Mouse (Mus musculus) bone marrow, adult 2 months (tissue): ENCODE measurements around the gene Cops4. TPM values are rescaled to one million over a fixed set of nuclear protein-coding genes. Genes with fewer than 3 reads are reported as not detected.

Experiments used
- H3K27ac ChIP-seq: fragments of 200-500 bp; 2 replicates; pipeline ENCODE4 v1.5.1; 2012; ENCODE audit warnings: low read depth, mild to moderate bottlenecking, control low read depth, inconsistent platforms, low read length; ENCODE audit not compliant: control insufficient read depth, poor library complexity, insufficient read depth
- H3K4me1 ChIP-seq: fragments of 200-500 bp; 2 replicates; pipeline ENCODE4 v1.6.1; 2011; ENCODE audit warnings: low read length; ENCODE audit not compliant: control insufficient read depth, insufficient read depth
- H3K4me3 ChIP-seq: fragments of 200-500 bp; replicated peaks from 2 replicates; pipeline ENCODE3; 2011; ENCODE audit warnings: mild to moderate bottlenecking, low read depth, low read length, control low read depth; ENCODE audit not compliant: control insufficient read depth
- CTCF ChIP-seq: fragments of 200-500 bp; IDR thresholded peaks from 2 replicates; pipeline ENCODE4 v1.5.1; 2011; ENCODE audit warnings: low read length, control low read depth; ENCODE audit not compliant: control insufficient read depth, insufficient read depth
- POLR2A ChIP-seq: fragments of 200-500 bp; IDR thresholded peaks from 2 replicates; pipeline ENCODE4 v1.6.1; 2011; ENCODE audit warnings: low read depth, mild to moderate bottlenecking, control low read depth, low read length, borderline replicate concordance; ENCODE audit not compliant: control insufficient read depth
- WGBS: fragments of 180-500 bp; shearing (Covaris S2); methylation state at CpG from one replicate; pipeline ENCODE4 v1.1.7; 2018; 5-methylcytosine and 5-hydroxymethylcytosine counted together
- polyA plus RNA-seq: library from polyadenylated mRNA; stranded (reverse); fragments of >200 nt; gene quantifications from 2 replicates; pipeline ENCODE4 v1.2.4, GENCODE M21; 2011; ENCODE audit warnings: low replicate concordance; ENCODE audit not compliant: missing spikeins, insufficient read depth, insufficient read length

Gene Cops4
- polyA plus RNA-seq, 1 experiment, result 45.5 TPM

DNA sequence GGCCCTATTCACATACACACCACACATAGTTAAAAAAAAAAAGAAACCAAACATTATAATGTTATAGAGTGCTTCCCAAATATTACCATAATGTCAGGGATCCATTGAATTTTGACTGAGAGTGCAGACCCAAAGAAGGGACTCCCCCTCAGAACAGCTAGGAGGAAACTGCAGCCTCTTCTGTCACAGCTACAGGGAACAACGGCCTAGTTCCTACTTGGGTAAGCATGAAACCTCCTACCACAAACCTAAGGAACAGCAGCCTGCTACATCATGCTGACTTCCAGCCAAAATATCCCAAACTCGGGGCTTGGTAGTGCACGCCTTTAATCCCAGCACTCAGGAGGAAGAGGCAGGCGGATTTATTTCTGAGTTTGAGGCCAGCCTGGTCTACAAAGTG, 31.2 kb downstream of the Cops4 start:
- H3K4me1 ChIP-seq, result no peaks in the 10 kb centered on the region
- WGBS, result 66% methylated on average over 4 of the region's 4 CpGs
- no peak for TF ChIP-seq CTCF
- TF ChIP-seq POLR2A, result no peak
- no peak overlapping the region for H3K27ac ChIP-seq
- no peak overlapping the region for H3K4me3 ChIP-seq

- Histone ChIP-seq H3K4me3 (no peak overlapping the region), H3K27ac (no peak overlapping the region), H3K4me1 (no peaks in the 10 kb centered on the region)
- TF ChIP-seq POLR2A (no peak), CTCF (no peak)
- 77% methylated on average over 1 of the region's 1 CpGs for whole genome bisulfite sequencing
These were observed 32.0 kb downstream of the Cops4 start for GRCm38 (mm10) chr5:100550151-100550550.

DNA sequence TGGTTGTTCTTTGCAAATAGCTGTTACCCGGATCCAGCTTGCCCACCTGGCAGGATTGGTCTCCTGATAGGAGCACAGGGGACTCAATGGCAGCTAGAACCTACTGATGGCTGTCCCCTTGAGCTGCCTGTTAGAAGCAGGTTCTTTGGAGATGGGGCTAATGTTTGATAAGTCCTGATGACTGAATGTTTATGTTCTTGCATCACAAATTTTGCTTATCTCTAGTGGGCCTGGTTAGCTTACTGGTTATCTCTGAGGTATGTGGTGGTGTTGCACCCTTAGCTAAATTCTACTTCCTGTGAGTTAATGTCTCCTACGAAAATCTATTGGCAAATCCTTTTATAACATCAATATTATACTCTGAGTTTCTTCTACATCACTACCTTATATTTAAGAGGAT, 33.8 kb downstream of the Cops4 start:
- H3K4me3 ChIP-seq, result no peak overlapping the region
- H3K27ac ChIP-seq, result no peak overlapping the region
- H3K4me1 ChIP-seq, result no peaks in the 10 kb centered on the region; the same call in 1 of the 2 replicates
- no peak for TF ChIP-seq POLR2A
- TF ChIP-seq CTCF, result no peak
- 49% methylated on average over 2 of the region's 2 CpGs for WGBS

GRCm38 (mm10) chr5:100553426-100553825, 35.3 kb downstream of the Cops4 start:
- no peak overlapping the region for H3K27ac ChIP-seq
- no peaks in the 10 kb centered on the region; the same call in none of the 2 replicates for H3K4me1 ChIP-seq
- WGBS, result 64% methylated on average over 8 of the region's 8 CpGs
- TF ChIP-seq CTCF, result no peak
- H3K4me3 ChIP-seq, result no peak overlapping the region

DNA sequence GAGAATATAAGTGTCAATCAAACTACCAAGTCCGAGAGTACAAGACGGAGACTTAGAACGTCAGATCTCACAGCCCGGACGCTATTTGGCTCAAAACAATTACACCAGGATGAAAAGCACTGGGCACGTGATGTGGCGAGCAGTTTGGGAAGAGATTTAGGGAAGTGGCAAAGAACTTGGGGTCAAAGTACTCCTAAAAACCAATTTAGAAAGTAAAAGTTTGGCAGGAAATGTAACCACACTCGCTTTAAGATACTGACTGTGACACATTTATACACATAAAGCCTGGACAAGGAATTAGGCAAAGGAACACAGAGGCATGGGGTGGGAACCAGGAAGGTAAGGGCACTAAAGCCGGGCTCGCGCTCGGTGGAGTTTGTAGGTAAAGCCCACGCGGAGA, 38.9 kb downstream of the Cops4 start:
- TF ChIP-seq CTCF (no peak), POLR2A (no peak)
- no peak overlapping the region for H3K4me3 ChIP-seq
- no peaks in the 10 kb centered on the region; the same call in none of the 2 replicates for H3K4me1 ChIP-seq
- H3K27ac ChIP-seq, result peak overlapping the region; percentile 52
- 51% methylated on average over 14 of the region's 14 CpGs for WGBS

GRCm38 (mm10) chr5:100557537-100557936, 39.4 kb downstream of the Cops4 start:
- 41% methylated on average over 9 of the region's 9 CpGs for WGBS
- TF ChIP-seq CTCF (no peak), POLR2A (no peak)
- H3K4me3 ChIP-seq, result no peak overlapping the region
- H3K27ac ChIP-seq, result no peak overlapping the region
- no peaks in the 10 kb centered on the region; the same call in none of the 2 replicates for H3K4me1 ChIP-seq

DNA sequence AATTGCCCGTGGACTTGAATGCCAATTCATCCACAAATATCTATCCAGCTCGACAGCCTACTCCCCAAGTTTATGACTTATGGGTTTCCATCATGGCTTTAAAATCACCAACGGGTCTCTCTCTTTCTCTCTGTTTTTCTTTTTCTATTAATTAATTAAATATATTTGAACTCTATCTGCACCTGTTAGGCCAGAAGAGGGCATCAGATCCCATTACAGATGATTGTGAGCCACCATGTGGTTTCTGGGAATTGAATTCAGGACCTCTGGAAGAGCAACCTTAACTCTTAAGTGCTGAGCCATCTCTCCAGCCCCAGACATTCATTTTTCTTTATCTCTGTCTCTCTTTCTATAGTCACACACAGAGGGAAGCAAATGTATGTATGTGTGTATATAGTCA, 40.7 kb downstream of the Cops4 start:
- WGBS, result 70% methylated on average over 3 of the region's 3 CpGs
- no peak overlapping the region for H3K27ac ChIP-seq
- no peak for TF ChIP-seq CTCF
- no peak for TF ChIP-seq POLR2A
- H3K4me1 ChIP-seq, result no peaks in the 10 kb centered on the region; the same call in none of the 2 replicates
- no peak overlapping the region for H3K4me3 ChIP-seq

DNA sequence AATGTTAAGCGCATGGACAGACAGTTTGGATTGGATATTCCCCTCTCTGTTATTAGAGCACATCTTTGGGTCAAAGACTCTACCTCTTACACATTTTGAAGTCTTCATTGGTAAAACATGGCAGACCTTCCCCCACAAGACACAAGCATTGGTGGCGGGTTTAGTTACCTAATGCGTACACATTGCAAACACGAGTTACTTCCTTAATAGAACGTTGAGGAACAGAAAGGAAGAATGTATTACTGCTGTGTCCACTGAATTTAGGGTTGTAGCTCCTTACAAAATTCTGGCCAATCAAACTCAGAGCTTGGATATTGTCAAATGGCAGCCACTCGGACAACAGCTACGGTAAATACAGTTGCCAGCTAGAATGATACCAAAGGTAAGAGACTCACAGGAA, 41.2 kb downstream of the Cops4 start:
- H3K4me1 ChIP-seq, result no peaks in the 10 kb centered on the region; the same call in none of the 2 replicates
- no peak overlapping the region for H3K4me3 ChIP-seq
- H3K27ac ChIP-seq, result peak overlapping the region; percentile 29; the same call in 1 of the 2 replicates
- 54% methylated on average over 7 of the region's 7 CpGs for WGBS
- no peak for TF ChIP-seq POLR2A
- TF ChIP-seq CTCF, result no peak

GRCm38 (mm10) chr5:100562702-100563101, 44.6 kb downstream of the Cops4 start:
- Histone ChIP-seq H3K4me1 (peaks cover 2% of the 10 kb centered on the region; the same call in 1 of the 2 replicates), H3K27ac (no peak overlapping the region), H3K4me3 (no peak overlapping the region)
- TF ChIP-seq CTCF (no peak), POLR2A (no peak)
- 72% methylated on average over 9 of the region's 9 CpGs for WGBS
